Mouse (Mus musculus) lung, adult 2 months (tissue): ENCODE data around the gene Aym1.

Source experiments
- CTCF ChIP-seq: fragments of 200-500 bp; IDR thresholded peaks from 2 replicates; pipeline ENCODE4 v1.5.1; 2011; ENCODE audit warnings: mild to moderate bottlenecking, low read length, control low read depth; ENCODE audit not compliant: insufficient read depth
- POLR2A ChIP-seq: fragments of 200-500 bp; IDR thresholded peaks from 2 replicates; pipeline ENCODE4 v1.6.1; 2011; ENCODE audit warnings: low read depth, mild to moderate bottlenecking, control low read depth, low read length, borderline replicate concordance; ENCODE audit errors: extremely low read depth

DNA sequence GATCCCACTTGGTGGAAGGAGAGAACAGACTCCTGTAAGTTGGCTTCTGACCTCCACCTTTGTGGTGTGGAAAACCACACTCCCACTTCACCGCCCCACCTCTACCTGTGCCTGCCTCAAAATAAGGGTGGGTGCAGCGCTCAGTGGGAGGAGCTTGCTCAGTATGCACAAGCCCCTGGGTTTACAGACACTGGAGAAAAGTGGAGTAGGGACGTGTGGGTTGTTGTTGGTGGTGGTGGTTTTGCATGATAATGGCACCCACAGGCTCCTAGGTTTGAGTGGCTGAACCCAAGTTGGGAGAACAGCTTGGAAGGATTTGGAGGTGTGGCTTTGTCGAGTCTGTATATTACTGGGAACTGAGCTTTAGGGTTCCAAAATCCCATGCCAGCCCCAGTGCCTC is 24.2 kb upstream of the Aym1 start:
- TF ChIP-seq POLR2A (no peak), CTCF (no peak)
